Mouse (Mus musculus) E14TG2a.4 (cell line): ENCODE results near the gene Foxp1.

Experiments used
- H3K27me3 ChIP-seq: 2 replicates; pipeline ENCODE4 v1.6.1; 2014; ENCODE audit warnings: low read length, control low read depth; ENCODE audit not compliant: insufficient read depth
- H3K36me3 ChIP-seq: 2 replicates; pipeline ENCODE4 v1.6.1; 2014; ENCODE audit warnings: low read length, control low read depth; ENCODE audit not compliant: insufficient read depth
- H3K4me1 ChIP-seq: replicated peaks from 2 replicates; pipeline ENCODE4 v1.6.1; 2014; ENCODE audit warnings: low read depth, low read length, control low read depth
- H3K4me3 ChIP-seq: replicated peaks from 2 replicates; pipeline ENCODE4 v1.5.1; 2014; ENCODE audit warnings: mild to moderate bottlenecking, low read length
- H3K9me3 ChIP-seq: 2 replicates; pipeline ENCODE4 v1.6.1; 2014; ENCODE audit warnings: low read length, control low read depth
- CTCF ChIP-seq: conservative IDR thresholded peaks from 2 replicates; pipeline ENCODE4 v1.5.1; 2014; ENCODE audit warnings: low read length
- NANOG ChIP-seq: IDR thresholded peaks from 2 replicates; pipeline ENCODE4 v1.6.1; 2014; ENCODE audit warnings: borderline replicate concordance, low read length, mixed read lengths
- POU5F1 ChIP-seq: IDR thresholded peaks from 2 replicates; pipeline ENCODE4 v1.6.1; 2014; ENCODE audit warnings: low read length, borderline replicate concordance

The Foxp1 gene

DNA sequence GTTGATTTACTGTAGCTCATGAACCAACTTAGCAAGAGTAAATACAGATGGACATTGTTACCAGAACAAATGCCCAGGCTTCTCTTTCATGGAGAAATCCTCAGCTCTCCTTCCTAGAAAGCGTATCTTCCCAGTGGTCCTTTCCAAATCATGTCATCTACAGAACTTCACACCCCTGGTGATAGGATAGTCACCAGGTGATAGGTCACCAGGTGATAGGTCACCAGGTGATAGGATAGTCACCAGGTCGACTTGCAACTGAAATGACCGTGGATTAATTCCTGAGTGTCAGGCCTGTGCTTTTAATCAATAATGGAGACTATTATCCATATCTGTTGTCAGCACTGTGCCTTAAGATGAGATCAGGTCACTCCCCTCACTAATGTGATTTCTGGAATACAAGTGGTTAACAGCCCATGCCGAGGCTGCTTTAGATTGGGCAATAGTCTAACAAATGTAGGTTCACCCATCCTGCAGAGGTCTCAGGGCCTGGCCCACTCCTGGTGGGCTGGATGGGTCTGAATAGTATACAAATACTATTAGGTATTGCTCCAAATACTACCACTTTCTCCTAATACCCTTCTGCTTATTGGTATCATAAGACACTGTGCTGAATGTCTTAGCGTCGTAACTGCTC is 534.9 kb downstream of the Foxp1 start:
- H3K27me3 ChIP-seq, result no peaks in the 10 kb centered on the region
- no peak for TF ChIP-seq CTCF
- no peak for TF ChIP-seq POU5F1
- no peak for TF ChIP-seq NANOG
- peaks cover 48% of the 10 kb centered on the region for H3K4me1 ChIP-seq

DNA sequence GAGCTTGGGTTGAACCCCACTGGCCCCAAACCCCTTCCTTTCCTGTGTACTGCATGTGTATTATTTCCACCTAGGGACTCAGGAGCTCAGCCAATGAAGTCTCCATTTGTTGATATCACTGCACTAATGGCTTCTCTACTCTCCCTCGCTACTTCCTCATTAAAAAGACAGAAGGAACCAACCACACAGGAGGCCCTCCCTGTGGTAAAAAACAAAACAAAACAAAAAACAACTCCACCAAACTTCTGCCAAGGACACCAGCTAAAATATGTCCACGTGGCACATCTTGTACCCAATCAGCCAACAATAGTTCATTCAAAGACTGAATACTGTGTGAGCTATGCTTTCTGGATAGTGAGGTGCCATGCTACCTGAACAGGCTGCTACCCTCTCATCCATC is 537.1 kb downstream of the Foxp1 start:
- Histone ChIP-seq H3K36me3 (peaks cover 79% of the 10 kb centered on the region), H3K4me1 (peaks cover 45% of the 10 kb centered on the region), H3K9me3 (no peaks in the 10 kb centered on the region), H3K27me3 (no peaks in the 10 kb centered on the region), H3K4me3 (no peak overlapping the region)
- no peak for TF ChIP-seq POU5F1
- no peak for TF ChIP-seq NANOG
- TF ChIP-seq CTCF, result no peak

More for the DNA sequence above, 534.9 kb downstream of the Foxp1 start:
- peaks cover 83% of the 10 kb centered on the region for H3K36me3 ChIP-seq
- H3K4me3 ChIP-seq, result no peak overlapping the region
- H3K9me3 ChIP-seq, result no peaks in the 10 kb centered on the region

DNA sequence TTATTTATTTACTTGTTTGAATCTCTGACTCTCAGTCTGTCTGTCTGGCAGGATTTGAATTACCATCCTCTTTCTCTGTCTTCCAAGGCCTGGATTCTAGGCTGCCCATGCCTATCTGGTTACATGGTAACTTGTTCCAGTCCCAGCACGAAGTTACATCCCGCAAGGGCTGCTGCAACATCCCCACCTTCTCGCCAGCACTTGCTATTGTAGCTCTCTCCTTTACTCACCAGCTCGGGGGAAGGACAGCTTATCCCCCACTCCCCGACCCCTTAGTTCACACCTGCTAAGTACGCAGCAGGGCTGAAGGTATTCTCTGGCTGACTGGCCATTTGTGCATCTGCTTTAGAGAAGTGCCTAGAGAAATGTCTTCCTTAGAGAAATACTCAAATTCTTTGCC is 537.9 kb downstream of the Foxp1 start:
- H3K36me3 ChIP-seq, result peaks cover 71% of the 10 kb centered on the region
- peaks cover 38% of the 10 kb centered on the region for H3K4me1 ChIP-seq
- TF ChIP-seq NANOG (no peak), POU5F1 (no peak), CTCF (no peak)
- H3K4me3 ChIP-seq, result no peak overlapping the region
- no peaks in the 10 kb centered on the region for H3K27me3 ChIP-seq
- H3K9me3 ChIP-seq, result no peaks in the 10 kb centered on the region

DNA sequence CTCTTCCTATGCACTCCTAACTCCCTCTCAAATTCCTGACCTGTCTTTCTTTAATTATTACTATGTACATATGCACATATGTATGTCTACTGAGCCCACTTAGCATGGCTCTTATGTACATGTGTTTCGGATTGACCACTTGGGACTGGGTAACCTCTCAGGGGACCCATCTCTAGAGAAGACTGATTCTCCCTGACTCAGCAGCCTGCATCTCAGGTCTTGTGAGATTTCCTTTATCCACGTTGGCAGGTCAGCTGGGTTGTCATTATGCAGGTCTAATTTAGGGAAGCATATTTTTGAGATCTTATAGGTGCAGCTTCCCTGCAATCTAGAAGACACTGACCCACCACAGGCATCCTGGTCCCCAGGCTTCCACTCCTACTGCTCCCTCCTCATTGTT is 538.5 kb downstream of the Foxp1 start:
- Histone ChIP-seq H3K36me3 (peaks cover 65% of the 10 kb centered on the region), H3K4me1 (peaks cover 35% of the 10 kb centered on the region), H3K27me3 (no peaks in the 10 kb centered on the region), H3K4me3 (no peak overlapping the region), H3K9me3 (no peaks in the 10 kb centered on the region)
- TF ChIP-seq CTCF (no peak), POU5F1 (no peak), NANOG (no peak)

DNA sequence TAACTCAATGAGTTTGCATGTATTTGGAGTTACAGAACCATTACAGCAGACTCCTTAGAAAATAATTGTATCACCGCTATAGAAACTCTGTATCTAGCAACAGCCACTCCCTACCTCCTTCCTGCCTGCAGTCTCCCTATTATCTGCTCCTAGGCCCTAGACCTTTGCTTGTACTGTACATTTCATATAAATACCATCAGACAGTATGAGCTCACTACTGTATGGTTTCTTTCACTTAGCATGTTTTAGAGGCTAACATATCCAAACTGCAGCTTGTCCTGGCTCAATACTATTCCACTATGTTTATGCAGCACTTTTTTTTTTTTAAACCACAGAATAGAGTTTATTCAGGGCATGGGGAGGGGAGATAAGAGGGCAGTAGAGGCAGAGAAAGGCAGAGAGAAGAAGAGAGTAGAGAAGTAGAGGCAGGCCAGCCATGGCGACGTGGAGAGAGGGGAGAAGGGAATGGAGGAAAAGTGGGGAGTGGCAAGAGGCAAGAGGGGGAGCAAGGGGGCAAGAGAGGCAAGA is 539.1 kb downstream of the Foxp1 start:
- H3K27me3 ChIP-seq, result no peaks in the 10 kb centered on the region
- H3K36me3 ChIP-seq, result peaks cover 61% of the 10 kb centered on the region
- H3K9me3 ChIP-seq, result no peaks in the 10 kb centered on the region
- peaks cover 28% of the 10 kb centered on the region for H3K4me1 ChIP-seq
- TF ChIP-seq CTCF (no peak), POU5F1 (no peak)
- H3K4me3 ChIP-seq, result no peak overlapping the region

DNA sequence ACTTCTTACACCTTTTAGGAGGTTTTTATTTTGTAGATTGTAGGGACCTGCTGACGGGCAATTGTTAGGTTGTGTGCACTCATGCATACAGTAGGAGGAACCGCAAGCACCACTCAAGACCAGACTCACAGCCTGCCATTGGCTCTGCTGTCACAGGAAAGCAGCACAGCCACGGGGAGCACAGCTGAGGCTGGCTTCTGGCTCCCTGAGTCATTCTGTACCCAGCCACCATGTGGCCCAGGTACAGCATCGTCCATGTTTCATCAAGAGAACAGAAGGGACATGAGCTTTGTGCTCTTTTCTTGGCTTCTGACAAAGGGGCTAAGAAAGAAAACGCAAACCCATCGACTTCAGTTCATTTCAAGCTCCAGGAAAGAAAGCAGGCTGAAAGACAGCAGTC is 541.3 kb downstream of the Foxp1 start:
- H3K36me3 ChIP-seq, result peaks cover 64% of the 10 kb centered on the region
- no peaks in the 10 kb centered on the region for H3K9me3 ChIP-seq
- TF ChIP-seq POU5F1 (no peak), CTCF (no peak), NANOG (no peak)
- H3K27me3 ChIP-seq, result no peaks in the 10 kb centered on the region
- peaks cover 26% of the 10 kb centered on the region for H3K4me1 ChIP-seq
- H3K4me3 ChIP-seq, result no peak overlapping the region

DNA sequence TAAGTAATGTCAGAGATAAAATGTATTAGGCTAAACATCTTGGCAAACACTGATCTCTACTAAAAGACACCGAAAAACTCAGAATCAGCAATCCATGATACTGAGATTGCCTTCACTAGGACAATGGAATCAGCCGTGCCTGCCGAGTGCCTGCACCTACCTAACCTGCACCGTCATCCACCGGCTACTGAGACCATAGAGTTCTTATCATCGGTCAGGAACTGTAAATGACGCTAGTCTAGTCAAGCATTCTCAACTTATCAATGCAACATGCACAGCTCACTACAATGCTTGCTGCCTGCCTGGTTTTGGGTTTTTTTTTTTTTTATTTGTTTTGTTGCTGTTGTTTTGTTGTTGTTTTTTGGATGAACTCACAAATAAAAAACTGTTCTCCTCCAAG is 542.1 kb downstream of the Foxp1 start:
- peaks cover 19% of the 10 kb centered on the region for H3K4me1 ChIP-seq
- H3K27me3 ChIP-seq, result no peaks in the 10 kb centered on the region
- peaks cover 64% of the 10 kb centered on the region for H3K36me3 ChIP-seq
- H3K9me3 ChIP-seq, result no peaks in the 10 kb centered on the region
- H3K4me3 ChIP-seq, result no peak overlapping the region
- TF ChIP-seq NANOG, result no peak
- no peak for TF ChIP-seq CTCF
- TF ChIP-seq POU5F1, result no peak

DNA sequence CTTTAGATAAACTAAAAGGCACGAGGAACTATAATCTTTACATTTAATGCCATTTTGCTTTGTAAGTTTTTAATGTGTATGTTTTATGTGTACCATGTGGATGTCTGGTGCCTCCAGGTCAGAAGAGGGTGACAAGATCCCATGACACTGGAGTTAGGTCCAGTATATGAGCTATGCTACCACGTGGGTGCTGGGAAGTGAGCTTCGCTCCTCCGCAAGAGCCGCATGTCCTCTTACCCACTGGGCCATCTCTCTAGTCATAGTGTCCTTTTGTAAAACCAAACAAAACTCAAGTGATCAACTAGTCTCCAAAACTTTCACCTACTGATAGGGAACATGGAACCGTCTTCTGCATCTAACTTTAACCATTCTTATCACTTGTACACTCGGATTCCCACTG is 542.5 kb downstream of the Foxp1 start:
- H3K4me1 ChIP-seq, result peaks cover 14% of the 10 kb centered on the region
- H3K36me3 ChIP-seq, result peaks cover 64% of the 10 kb centered on the region
- no peaks in the 10 kb centered on the region for H3K27me3 ChIP-seq
- H3K9me3 ChIP-seq, result no peaks in the 10 kb centered on the region
- TF ChIP-seq CTCF, result no peak
- TF ChIP-seq NANOG, result no peak
- TF ChIP-seq POU5F1, result no peak
- no peak overlapping the region for H3K4me3 ChIP-seq

DNA sequence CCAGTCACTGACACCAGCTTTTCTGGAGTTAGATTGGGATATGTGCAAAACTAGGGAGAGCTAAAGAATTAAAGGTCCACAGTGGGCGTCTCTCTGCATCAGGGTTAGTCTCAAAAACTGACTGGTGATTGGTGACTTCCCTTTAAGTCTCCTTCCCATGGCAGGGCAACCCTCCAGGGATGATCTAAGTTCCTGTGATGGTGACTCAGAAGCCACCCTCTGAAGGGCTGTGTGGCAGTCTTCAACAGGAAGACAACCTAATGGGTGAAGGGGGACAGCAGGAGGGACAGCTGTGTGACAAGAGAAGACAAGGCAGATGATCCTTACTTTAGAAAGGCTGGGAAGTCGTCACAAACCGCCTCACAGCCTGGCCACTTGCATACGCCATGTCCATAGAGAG is 544.7 kb downstream of the Foxp1 start:
- no peaks in the 10 kb centered on the region for H3K9me3 ChIP-seq
- peaks cover 23% of the 10 kb centered on the region for H3K4me1 ChIP-seq
- TF ChIP-seq NANOG (no peak), CTCF (no peak), POU5F1 (no peak)
- no peak overlapping the region for H3K4me3 ChIP-seq
- no peaks in the 10 kb centered on the region for H3K27me3 ChIP-seq
- H3K36me3 ChIP-seq, result peaks cover 77% of the 10 kb centered on the region
